Mouse (Mus musculus) erythroblast, embryonic 14.5 days (primary cell): ENCODE data around the gene Kcnj9. TPM values are rescaled to one million over a fixed set of nuclear protein-coding genes. Genes with fewer than 3 reads are reported as not detected.

Experiments
- H3K27me3 ChIP-seq: 2 replicates; pipeline ENCODE4 v1.6.1; 2012; ENCODE audit warnings: inconsistent platforms; ENCODE audit not compliant: control insufficient read depth
- H3K36me3 ChIP-seq: 2 replicates; pipeline ENCODE4 v1.6.1; 2012; ENCODE audit warnings: mild to moderate bottlenecking, inconsistent platforms; ENCODE audit not compliant: control insufficient read depth
- H3K4me1 ChIP-seq: 2 replicates; pipeline ENCODE4 v1.6.1; 2012; ENCODE audit warnings: inconsistent platforms; ENCODE audit not compliant: control insufficient read depth
- H3K4me3 ChIP-seq: replicated peaks from 2 replicates; pipeline ENCODE3; 2012; ENCODE audit warnings: moderate library complexity, mild to moderate bottlenecking, inconsistent platforms
- H3K9me3 ChIP-seq: 2 replicates; pipeline ENCODE4 v1.6.1; 2012; ENCODE audit warnings: low read length, inconsistent platforms, mixed read lengths; ENCODE audit not compliant: control insufficient read depth
- GATA1 ChIP-seq: IDR thresholded peaks from 2 replicates; pipeline ENCODE4 v1.6.1; 2012; ENCODE audit warnings: low read length, inconsistent platforms, mixed read lengths
- TAL1 ChIP-seq: IDR thresholded peaks from 3 replicates; pipeline ENCODE4 v1.6.1; 2012; ENCODE audit warnings: low read length, inconsistent platforms, mixed read lengths
- polyA plus RNA-seq: library from polyadenylated mRNA; stranded (reverse); fragments of >175 nt; gene quantifications from 2 replicates; pipeline ENCODE4 v1.2.3, GENCODE M21; 2012

Gene Kcnj9
- polyA plus RNA-seq, 1 experiment: 0.01 TPM

DNA sequence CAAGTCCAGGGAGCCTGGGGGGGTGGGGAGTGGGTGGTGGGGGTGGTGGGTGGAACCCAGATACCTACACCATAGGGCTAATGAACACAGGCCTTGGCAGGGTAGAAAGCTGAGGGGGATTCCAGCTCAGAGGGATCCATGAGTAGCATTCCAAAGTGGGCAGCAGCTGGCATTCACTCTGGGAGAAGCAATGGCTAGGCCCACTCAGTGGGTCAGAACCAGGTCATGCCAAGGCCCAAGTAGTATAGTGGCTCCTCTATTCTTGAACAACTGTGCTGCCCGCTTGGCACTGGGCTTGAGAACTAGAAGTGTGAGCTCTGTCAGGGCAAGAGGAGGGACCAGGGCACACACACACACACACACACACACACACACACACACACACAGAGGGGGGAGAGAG is 20.7 kb downstream of the Kcnj9 start:
- H3K4me1 ChIP-seq: peaks cover 58% of the 10 kb centered on the region
- no peak overlapping the region for H3K4me3 ChIP-seq
- H3K9me3 ChIP-seq: no peaks in the 10 kb centered on the region
- peaks cover 9% of the 10 kb centered on the region for H3K27me3 ChIP-seq
- H3K36me3 ChIP-seq: no peaks in the 10 kb centered on the region
- TF ChIP-seq TAL1: no peak
- no peak for TF ChIP-seq GATA1

DNA sequence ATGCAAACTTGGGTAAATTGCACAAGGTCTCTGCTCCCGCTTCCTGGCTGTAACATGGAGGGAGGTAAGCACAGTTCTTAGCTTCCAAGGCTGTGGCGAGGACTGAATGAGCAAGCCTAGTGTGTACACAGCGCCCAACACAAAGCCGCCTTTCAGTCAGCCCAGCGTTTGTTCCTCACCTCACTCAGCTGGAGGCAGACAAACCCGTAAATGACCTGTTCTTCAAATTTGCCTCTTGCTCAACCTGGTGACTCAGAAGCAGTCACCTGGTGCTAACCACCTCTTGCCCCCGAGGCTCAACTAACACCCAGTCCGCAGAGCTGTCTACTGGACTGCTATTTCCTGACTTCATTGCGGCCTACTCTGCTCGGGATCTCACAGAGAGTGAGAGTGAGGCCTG is 21.2 kb downstream of the Kcnj9 start:
- no peaks in the 10 kb centered on the region for H3K9me3 ChIP-seq
- no peak overlapping the region for H3K4me3 ChIP-seq
- no peaks in the 10 kb centered on the region for H3K36me3 ChIP-seq
- TF ChIP-seq TAL1: no peak
- no peak for TF ChIP-seq GATA1
- peaks cover 54% of the 10 kb centered on the region for H3K4me1 ChIP-seq
- peaks cover 13% of the 10 kb centered on the region for H3K27me3 ChIP-seq

DNA sequence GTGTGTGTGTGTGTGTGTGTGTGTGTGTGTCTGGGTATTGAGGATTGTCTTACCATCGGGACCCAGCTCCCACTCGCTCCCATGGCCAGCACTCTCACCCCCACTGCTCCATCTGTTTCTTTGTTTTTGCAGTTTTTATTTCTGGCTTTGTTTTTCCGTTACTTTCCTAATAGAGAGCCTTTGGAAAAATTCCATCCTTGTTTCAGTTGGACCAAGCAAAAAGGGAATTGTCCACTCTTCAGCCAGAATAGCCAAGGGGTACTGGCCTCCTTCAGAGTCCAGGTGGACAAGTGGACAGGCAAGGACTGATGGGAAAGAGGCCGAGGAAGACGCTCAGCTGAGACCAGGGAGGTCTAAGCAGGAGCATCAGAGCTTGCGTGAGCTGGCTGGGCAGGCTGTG is 22.2 kb downstream of the Kcnj9 start:
- Histone ChIP-seq H3K4me1 (peaks cover 44% of the 10 kb centered on the region), H3K27me3 (peaks cover 14% of the 10 kb centered on the region), H3K9me3 (no peaks in the 10 kb centered on the region), H3K36me3 (no peaks in the 10 kb centered on the region), H3K4me3 (no peak overlapping the region)
- TF ChIP-seq GATA1 (no peak), TAL1 (no peak)

DNA sequence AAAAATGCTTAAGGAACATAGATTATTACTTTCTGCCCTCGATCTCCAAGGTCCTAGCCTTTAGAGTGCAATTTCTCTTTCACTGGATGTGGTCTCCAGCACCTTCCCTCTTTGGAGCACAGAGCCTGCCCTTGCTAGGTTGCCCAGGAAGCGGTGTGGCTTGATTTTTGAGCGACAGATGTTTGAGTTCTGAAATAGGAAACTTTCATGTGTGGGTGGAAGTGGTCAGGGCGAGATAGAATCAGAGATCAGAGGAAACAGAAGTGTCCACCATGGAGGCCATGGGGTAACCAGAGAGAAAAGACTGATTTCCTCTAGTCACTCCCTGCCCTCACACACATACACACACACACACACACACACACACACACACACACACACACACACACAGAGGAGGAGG is 22.9 kb downstream of the Kcnj9 start:
- TF ChIP-seq GATA1 (no peak), TAL1 (no peak)
- Histone ChIP-seq H3K4me1 (peaks cover 38% of the 10 kb centered on the region), H3K9me3 (no peaks in the 10 kb centered on the region), H3K27me3 (peaks cover 14% of the 10 kb centered on the region), H3K36me3 (no peaks in the 10 kb centered on the region), H3K4me3 (no peak overlapping the region)

DNA sequence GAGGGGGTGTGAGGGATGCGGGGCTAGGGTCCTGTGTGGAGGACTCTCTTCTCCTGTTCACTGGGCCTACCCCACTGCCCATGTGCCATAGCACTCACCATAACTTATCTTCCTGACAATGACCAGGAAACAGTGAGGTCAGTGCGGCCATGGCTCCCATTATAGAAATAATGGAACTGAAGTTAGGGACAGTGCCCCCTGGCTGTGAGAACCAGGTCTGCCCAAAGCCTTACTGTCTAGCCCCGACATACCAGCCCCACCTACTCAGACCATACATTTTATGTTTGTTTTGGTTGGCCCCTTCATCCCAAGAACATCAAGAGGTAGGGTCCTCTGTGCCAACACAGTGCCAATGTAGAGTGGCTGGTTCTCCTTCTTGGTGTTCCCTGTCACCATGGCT is 23.5 kb downstream of the Kcnj9 start:
- Histone ChIP-seq H3K27me3 (peaks cover 14% of the 10 kb centered on the region), H3K36me3 (no peaks in the 10 kb centered on the region), H3K4me1 (peaks cover 32% of the 10 kb centered on the region), H3K4me3 (no peak overlapping the region), H3K9me3 (no peaks in the 10 kb centered on the region)
- TF ChIP-seq TAL1: no peak
- TF ChIP-seq GATA1: no peak

DNA sequence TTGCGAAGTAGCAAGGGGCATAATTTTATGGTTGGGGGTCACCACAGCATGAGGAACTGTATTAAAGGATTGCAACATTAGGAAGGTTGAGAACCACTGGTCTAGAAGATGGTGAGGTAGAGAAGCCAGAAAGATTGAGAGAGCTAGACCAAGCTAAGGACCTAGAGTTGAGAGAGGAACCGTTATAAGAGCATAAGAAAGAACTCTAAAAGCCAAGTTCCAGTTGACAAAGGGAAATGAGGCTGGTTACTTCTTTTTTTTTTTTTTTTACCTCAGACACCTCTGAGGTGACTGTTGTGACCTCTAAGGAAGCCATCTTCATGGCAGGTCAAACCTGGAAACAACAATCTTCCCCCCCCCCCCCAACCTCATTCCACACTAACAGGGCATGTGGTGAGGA is 24.0 kb downstream of the Kcnj9 start:
- Histone ChIP-seq H3K9me3 (no peaks in the 10 kb centered on the region), H3K4me1 (peaks cover 27% of the 10 kb centered on the region), H3K36me3 (no peaks in the 10 kb centered on the region), H3K27me3 (peaks cover 14% of the 10 kb centered on the region), H3K4me3 (no peak overlapping the region)
- TF ChIP-seq GATA1 (no peak), TAL1 (no peak; the same call in 2 of the 3 replicates)

DNA sequence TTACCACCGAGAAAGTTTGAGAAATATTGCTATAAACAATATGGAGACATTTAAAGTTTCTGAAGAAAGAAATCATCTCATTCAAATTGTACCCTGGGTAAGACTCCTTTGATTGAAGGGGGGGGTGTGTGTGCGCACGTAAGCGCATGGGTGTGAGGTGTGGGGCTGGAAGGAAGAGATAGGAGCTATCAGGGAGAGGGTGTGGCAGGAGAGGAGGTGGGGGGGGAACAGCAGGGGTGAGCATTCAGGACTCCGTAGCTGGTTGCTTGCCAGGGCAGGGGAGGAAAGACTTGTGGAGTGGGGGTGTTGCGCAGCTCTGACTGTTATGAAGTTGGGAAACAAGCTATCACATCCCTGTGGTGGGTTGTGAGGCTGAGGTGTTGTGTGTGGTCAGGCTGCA is 24.7 kb downstream of the Kcnj9 start:
- H3K27me3 ChIP-seq: peaks cover 14% of the 10 kb centered on the region
- H3K4me3 ChIP-seq: no peak overlapping the region
- H3K9me3 ChIP-seq: no peaks in the 10 kb centered on the region
- TF ChIP-seq GATA1 (no peak), TAL1 (no peak)
- H3K4me1 ChIP-seq: peaks cover 20% of the 10 kb centered on the region
- no peaks in the 10 kb centered on the region for H3K36me3 ChIP-seq

DNA sequence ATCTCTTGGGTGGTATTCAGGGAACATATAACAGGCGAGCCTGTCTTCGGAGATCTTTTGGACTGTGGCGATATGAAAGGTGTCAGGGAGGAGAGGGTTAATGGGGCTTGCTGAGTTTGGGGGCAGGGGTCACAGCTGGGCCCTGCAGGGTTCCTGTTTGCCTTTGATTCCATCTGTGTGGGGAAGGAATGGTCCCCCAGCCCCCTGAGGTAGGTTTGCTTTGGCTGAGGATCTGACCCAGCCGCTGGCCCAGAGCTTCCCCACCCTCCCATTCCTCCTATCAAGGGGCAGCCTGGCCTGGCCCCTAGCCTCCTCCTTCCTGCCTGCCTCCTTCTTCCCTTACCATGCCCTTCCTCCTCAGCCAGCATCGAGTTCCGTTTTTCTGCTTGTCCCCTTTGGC is 26.3 kb downstream of the Kcnj9 start:
- Histone ChIP-seq H3K36me3 (no peaks in the 10 kb centered on the region), H3K4me3 (no peak overlapping the region), H3K9me3 (no peaks in the 10 kb centered on the region), H3K27me3 (peaks cover 22% of the 10 kb centered on the region), H3K4me1 (peaks cover 18% of the 10 kb centered on the region)
- no peak for TF ChIP-seq GATA1
- TF ChIP-seq TAL1: no peak

DNA sequence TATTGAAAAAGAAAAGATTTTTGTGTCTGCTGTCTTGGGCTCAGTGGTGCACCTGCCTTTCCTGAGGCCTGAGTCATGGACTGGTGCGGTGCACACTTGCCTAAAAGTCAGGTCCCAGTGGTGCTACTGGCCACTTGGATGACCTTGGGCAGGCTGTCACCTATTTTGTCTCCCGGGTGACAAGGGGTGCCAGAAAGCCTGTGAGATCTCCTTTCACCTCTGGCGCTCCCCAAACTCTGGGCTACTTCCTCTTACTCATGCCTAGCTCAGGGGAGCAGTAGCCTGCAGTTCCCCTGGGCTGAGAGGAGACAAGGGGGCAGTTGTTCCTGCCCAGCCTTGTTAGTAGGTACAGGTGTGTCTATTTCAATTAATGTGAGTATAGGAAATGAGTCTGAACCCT is 26.8 kb downstream of the Kcnj9 start:
- Histone ChIP-seq H3K36me3 (no peaks in the 10 kb centered on the region), H3K4me3 (no peak overlapping the region), H3K4me1 (peaks cover 18% of the 10 kb centered on the region), H3K9me3 (no peaks in the 10 kb centered on the region), H3K27me3 (peaks cover 27% of the 10 kb centered on the region)
- no peak for TF ChIP-seq TAL1
- TF ChIP-seq GATA1: no peak

DNA sequence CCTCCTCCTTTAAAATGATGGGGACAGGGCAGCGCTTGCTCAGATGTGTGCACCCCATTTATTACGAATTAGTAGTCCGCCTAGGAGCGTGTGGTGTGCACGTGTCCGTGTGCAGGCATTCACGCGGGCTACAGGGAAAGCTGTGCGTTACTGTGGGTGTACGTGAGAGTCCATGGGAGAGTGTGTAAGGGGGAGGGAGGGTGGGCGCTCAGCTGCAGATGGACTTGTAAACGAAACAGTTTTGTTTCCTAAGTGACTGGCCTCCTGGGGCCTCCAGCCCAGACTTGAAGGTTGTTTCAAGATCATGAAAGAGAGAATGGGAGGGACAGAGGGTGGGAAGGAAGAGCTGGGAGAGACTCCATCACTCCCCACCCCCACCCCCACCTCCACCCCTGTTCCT is 27.9 kb downstream of the Kcnj9 start:
- Histone ChIP-seq H3K9me3 (no peaks in the 10 kb centered on the region), H3K4me1 (peaks cover 18% of the 10 kb centered on the region), H3K27me3 (peaks cover 34% of the 10 kb centered on the region), H3K4me3 (no peak overlapping the region), H3K36me3 (no peaks in the 10 kb centered on the region)
- no peak for TF ChIP-seq TAL1
- TF ChIP-seq GATA1: no peak
